Mouse (Mus musculus) spleen, adult 18-20 months (tissue): ENCODE results near the gene Fhdc1.

ENCODE experiments used
- DNase-seq, 2 experiments: peaks; one replicate each; pipeline ENCODE4 v3.0.0; 2022; ENCODE audit warnings: mixed read lengths in 2 of 2

Fhdc1 gene

GRCm38 (mm10) chr3:84472955-84473354 is 7.3 kb downstream of the Fhdc1 start:
- no peak for DNase-seq

DNA sequence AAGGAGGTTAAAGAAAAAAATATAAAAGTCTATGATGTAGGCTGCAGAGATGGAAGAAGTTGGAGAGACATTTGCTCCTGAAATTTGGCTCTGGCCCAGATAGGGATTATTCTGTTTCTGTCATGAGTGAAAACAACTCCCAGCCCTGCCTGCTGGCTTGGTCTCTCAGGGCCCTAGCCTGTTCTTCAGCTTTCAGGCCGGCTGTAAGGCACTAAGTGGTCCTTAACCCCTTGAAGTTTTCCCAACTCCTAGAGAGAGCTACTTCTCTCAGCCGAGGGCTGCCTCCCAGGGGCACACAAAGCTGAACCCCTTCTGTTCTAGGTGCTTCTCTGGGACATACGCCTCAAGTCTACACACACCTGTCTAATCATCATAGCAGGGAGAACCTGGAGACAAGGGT is 7.7 kb downstream of the Fhdc1 start:
- DNase-seq, result no peak

DNA sequence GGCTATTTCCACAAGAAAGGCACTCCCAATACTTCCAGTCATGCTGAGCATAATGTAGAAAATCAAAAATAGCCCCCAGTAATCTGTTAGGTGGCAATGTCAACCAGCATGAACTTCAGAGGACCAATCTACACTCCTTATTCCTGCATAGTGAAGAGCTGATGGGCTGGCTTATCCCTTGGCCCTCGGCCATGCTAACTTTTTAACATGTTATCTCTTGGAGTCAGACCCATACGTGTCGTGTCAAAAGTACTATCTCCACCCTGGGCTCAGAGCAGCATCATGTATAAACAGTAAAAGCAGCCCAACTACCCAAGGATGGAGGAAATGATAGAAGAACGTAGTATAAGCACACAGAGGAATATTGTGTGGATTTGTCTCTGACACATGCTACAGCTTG is 9.1 kb downstream of the Fhdc1 start:
- no peak for DNase-seq

DNA sequence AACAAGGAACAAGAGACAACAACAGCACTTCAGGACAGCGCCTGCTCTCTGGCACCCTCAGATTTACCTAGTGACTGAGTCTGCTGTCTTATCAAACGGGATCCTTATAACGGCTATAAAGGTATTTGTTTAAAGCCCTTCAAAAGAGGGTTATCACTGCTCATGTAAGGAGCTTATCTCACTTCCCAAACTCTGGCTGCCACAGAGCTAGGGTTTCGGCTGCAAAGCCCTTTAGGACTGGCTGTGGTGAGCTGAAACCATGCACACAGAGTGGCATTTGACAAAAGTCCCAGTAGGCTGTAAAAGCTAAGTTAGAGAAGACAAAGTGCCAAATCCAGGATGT is 12.1 kb downstream of the Fhdc1 start:
- DNase-seq, result no peak

DNA sequence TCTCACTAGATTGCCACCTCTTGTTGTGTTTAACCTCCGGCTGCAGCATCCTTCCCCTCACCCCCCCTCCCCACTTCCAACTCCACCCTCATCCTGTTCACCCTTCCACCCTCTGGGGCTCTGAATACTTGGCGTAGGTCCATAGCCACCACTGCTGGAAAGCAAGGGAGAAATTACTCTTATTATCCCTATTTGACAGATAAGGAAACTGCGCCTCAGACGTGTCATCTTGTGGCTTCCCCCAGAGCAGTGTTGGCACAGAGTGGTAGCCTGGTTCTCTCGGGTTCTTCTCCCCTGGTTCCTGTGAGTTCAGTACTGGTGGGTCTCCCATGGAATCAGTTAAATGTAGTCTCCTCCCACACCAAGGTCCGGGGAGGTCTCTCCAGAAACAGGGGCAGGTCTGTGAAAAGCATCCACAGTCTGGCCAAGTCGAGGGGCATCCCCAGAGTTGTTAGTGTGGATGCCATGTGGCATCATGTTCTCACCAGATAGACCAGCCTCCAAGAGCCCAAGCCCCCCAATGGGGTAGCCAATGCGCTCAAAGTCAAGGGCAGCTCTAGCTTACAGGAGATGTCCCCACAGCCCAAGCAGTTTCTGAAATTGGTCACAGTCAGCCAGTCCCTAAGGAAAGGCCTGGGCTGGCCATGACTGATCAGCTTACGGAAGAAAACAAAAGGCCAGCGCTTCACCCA is 12.7 kb downstream of the Fhdc1 start:
- no peak for DNase-seq

- no peak for DNase-seq
Measured at GRCm38 (mm10) chr3:84465822-84466500, 14.3 kb downstream of the Fhdc1 start.

DNA sequence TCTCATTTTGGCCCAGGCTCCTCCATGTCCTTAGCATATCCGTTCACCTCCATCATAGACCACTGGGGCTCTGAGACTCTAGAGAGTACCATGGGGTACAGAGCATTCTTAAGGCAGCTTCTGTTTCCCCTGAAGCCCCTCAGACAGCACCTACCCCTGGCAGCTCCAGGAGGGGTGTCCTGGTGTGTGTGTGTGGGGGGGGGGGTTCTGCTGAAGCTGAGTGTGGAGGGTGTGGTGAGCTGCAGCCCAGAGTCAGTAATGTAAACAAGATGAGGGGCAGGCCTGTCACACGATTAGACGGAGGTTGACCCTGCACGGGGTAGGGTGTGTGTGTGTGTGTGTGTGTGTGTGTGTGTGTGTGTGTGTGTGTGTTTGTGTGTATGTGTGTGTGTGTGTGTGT is 18.5 kb downstream of the Fhdc1 start:
- DNase-seq, result no peak

GRCm38 (mm10) chr3:84460952-84461351 is 19.3 kb downstream of the Fhdc1 start:
- no peak for DNase-seq

GRCm38 (mm10) chr3:84460499-84460898 is 19.7 kb downstream of the Fhdc1 start:
- DNase-seq, result no peak

- no peak for DNase-seq
Measured at GRCm38 (mm10) chr3:84455733-84456417, 24.4 kb downstream of the Fhdc1 start.

- no peak for DNase-seq
Measured at GRCm38 (mm10) chr3:84450651-84451050, 29.6 kb downstream of the Fhdc1 start.

- DNase-seq, result no peak
Measured at GRCm38 (mm10) chr3:84449015-84449414, 31.2 kb downstream of the Fhdc1 start.

GRCm38 (mm10) chr3:84447803-84448202 is 32.4 kb downstream of the Fhdc1 start:
- no peak for DNase-seq

GRCm38 (mm10) chr3:84445838-84446237 is 34.4 kb downstream of the Fhdc1 start:
- DNase-seq, result no peak

DNA sequence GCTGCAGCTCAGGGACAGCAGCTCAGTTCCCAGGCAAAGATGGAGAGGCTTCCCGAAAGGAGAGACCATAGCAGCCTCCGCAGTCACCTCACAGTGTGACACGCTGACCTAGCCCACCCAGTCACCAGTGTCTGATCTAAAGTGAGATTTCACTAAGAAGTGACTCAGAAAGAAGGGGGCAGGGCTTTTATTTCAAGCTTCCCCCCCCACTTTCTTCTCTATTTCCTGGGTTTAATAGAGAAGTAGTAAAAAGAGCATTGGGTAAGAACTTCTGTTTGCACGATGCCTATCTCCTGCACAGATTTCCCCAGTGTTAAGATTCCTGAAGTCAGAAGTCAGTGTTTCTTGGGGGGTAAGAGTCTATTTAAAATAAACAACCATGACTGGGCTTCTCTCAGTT is 37.3 kb downstream of the Fhdc1 start:
- no peak for DNase-seq

- no peak for DNase-seq
Measured at GRCm38 (mm10) chr3:84439431-84440210, 40.6 kb downstream of the Fhdc1 start.

- DNase-seq, result no peak
Measured at GRCm38 (mm10) chr3:84438840-84439239, 41.4 kb downstream of the Fhdc1 start.

- DNase-seq, result no peak
Measured at GRCm38 (mm10) chr3:84438118-84438517, 42.1 kb downstream of the Fhdc1 start.

DNA sequence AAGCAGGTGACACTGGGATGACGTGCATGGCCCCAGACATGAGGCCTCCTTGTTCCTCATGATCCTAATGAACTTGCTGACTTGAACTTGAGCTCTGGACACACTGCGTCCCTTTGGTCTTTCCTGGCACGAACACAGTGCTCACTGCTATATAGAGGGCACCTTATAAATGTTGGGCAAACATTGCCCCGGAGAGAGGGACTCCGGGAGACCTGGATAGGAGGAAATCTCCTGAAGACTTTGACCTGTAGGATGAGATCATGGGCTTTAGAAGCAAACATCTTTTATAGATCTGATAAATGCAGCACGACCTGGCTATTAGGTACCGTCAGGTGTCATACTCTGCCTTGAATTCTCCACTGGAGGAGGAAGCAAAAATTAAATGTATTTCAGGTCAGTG is 43.3 kb downstream of the Fhdc1 start:
- DNase-seq, result no peak

DNA sequence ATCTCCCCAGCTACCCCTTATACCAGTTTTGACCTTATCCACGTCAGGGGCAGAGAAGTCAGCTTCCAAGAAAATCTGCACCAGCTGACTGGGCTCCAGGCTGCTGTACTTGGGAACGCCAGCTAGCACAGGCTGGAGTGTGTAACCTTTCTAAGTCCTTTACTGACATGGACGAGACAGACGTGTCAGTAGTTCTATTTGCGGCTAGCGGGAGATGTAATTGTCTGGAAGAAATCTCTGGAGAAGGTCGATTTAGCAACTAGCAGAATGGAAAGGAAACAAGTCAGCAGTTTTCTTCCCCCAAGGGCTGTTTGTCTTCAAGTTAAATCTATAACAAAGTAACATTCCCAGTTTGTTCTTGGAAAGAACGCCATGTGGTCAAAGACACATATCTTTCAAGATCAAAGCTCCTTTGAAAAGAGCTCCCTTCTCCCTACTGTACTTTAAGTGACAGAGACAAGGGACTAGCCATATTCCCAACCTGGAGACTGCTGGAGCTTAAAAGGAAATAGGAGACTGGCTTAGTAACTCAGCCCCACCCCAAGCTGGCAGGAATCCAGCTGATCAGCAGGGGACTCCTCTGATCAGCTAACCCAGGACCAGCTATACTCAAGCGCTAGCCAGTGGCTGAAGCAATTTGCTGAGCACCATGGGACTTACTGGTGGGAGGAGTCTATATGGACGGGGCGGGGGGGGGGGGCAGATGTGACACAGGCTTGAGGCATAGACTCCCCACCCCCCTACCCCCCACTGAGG is 44.8 kb downstream of the Fhdc1 start:
- DNase-seq, result no peak

DNA sequence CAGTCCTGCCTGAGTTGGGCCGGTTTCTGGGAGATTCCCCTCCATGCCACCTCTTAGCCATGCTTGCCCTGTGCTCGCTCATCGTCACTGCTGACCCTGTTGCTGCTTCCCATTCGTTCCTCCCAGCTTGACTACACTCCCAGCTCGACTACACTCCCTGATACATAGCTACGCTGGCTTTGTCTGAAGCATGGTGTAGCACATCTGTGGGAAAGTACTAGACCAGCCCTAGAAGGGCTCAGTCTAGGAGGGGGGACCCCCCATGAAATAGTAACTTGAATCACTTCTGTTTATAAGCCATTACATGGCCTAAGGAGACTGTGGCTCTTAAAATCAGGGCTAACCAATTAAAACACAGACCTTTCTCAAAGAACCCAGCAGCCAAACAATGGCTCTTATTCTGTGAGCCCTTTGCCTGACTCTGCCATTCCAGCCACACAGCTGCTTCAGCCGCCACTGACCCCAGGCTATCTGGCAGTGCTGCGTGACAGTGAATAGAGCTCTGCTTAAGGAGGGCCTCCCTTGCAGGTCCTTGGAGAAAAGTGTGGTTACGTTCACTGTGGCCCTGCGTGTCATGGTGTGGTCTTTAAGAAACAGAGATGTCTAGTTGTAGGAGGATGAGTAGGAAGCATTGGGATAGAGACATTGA is 47.3 kb downstream of the Fhdc1 start:
- DNase-seq, result no peak

GRCm38 (mm10) chr3:84431257-84431656 is 49.0 kb downstream of the Fhdc1 start:
- DNase-seq, result no peak
